Mouse (Mus musculus): ENCODE measurements around the gene Dnah8.

- TF ChIP-seq POLR2A (IDR thresholded peaks at IDR 0.05; ENCODE audit: control insufficient read depth, low read depth, low read length) (no peak), CTCF (IDR thresholded peaks at IDR 0.05; ENCODE audit: control insufficient read depth, insufficient read depth, insufficient replicate concordance, low read depth, low read length) (no peak)
Measured at GRCm38 (mm10) chr17:30691481-30691880, 67.3 kb downstream of the Dnah8 start.
